Mouse (Mus musculus) embryonic facial prominence, embryonic 10.5 days (tissue): ENCODE data around the gene Akap13. TPM values are rescaled to one million over a fixed set of nuclear protein-coding genes. Genes with fewer than 3 reads are reported as not detected.

Experiments used
- DNase-seq: peaks from one replicate; pipeline ENCODE4 v3.0.0-alpha.2; 2017; ENCODE audit warnings: low spot score
- H3K27ac ChIP-seq: fragments of 300-500 bp; sonication (generic); replicated peaks from 2 replicates; pipeline ENCODE4 v1.5.1; 2016; ENCODE audit warnings: mild to moderate bottlenecking
- H3K27me3 ChIP-seq: fragments of 300-500 bp; sonication (generic); replicated peaks from 2 replicates; pipeline ENCODE4 v1.6.1; 2016; ENCODE audit warnings: low read depth, mild to moderate bottlenecking; ENCODE audit not compliant: poor library complexity, severe bottlenecking
- H3K36me3 ChIP-seq: fragments of 300-500 bp; sonication (generic); replicated peaks from 2 replicates; pipeline ENCODE4 v1.6.1; 2016; ENCODE audit warnings: mild to moderate bottlenecking, moderate library complexity
- H3K4me1 ChIP-seq: fragments of 300-500 bp; sonication (generic); 2 replicates; pipeline ENCODE4 v1.6.1; 2016
- H3K4me3 ChIP-seq: fragments of 300-500 bp; sonication (generic); 2 replicates; pipeline ENCODE4 v1.5.1; 2016; ENCODE audit warnings: mild to moderate bottlenecking, moderate library complexity
- H3K9me3 ChIP-seq: fragments of 300-500 bp; sonication (generic); 2 replicates; pipeline ENCODE4 v1.6.1; 2016; ENCODE audit warnings: mild to moderate bottlenecking
- WGBS: fragments of 180-500 bp; shearing (Covaris S2); methylation state at CpG from one replicate; pipeline ENCODE4 v1.1.7; 2016; 5-methylcytosine and 5-hydroxymethylcytosine counted together
- polyA plus RNA-seq: library from polyadenylated mRNA; unstranded; fragments of >200 nt; fragmentation: Nextera tagmentation; extraction: Ambion mirVana; gene quantifications from 2 replicates; pipeline ENCODE4 v1.2.1, GENCODE M21; 2016

The Akap13 gene
- polyA plus RNA-seq, 1 experiment from 2014 or later, result 37.6 TPM

- Histone ChIP-seq H3K4me1 (peaks cover 18% of the 10 kb centered on the region), H3K9me3 (no peaks in the 10 kb centered on the region), H3K36me3 (peaks cover 25% of the 10 kb centered on the region), H3K27me3 (no peaks in the 10 kb centered on the region), H3K27ac (no peak overlapping the region), H3K4me3 (no peak overlapping the region)
- WGBS, result 89% methylated on average over 6 of the region's 6 CpGs
- DNase-seq, result no peak
Measured at GRCm38 (mm10) chr7:75577353-75577752, 122.0 kb downstream of the Akap13 start.

GRCm38 (mm10) chr7:75578647-75579046 is 123.3 kb downstream of the Akap13 start:
- peaks cover 29% of the 10 kb centered on the region for H3K36me3 ChIP-seq
- no peaks in the 10 kb centered on the region for H3K27me3 ChIP-seq
- DNase-seq, result no peak
- H3K4me1 ChIP-seq, result peaks cover 18% of the 10 kb centered on the region
- 89% methylated on average over 4 of the region's 4 CpGs for WGBS
- no peak overlapping the region for H3K27ac ChIP-seq
- no peaks in the 10 kb centered on the region for H3K9me3 ChIP-seq
- no peak overlapping the region for H3K4me3 ChIP-seq

- peaks cover 37% of the 10 kb centered on the region for H3K36me3 ChIP-seq
- 90% methylated on average over 4 of the region's 4 CpGs for WGBS
- no peaks in the 10 kb centered on the region for H3K9me3 ChIP-seq
- H3K4me1 ChIP-seq, result peaks cover 14% of the 10 kb centered on the region
- H3K4me3 ChIP-seq, result no peak overlapping the region
- DNase-seq, result no peak
- no peaks in the 10 kb centered on the region for H3K27me3 ChIP-seq
- no peak overlapping the region for H3K27ac ChIP-seq
Measured at GRCm38 (mm10) chr7:75582091-75582490, 126.8 kb downstream of the Akap13 start.

DNA sequence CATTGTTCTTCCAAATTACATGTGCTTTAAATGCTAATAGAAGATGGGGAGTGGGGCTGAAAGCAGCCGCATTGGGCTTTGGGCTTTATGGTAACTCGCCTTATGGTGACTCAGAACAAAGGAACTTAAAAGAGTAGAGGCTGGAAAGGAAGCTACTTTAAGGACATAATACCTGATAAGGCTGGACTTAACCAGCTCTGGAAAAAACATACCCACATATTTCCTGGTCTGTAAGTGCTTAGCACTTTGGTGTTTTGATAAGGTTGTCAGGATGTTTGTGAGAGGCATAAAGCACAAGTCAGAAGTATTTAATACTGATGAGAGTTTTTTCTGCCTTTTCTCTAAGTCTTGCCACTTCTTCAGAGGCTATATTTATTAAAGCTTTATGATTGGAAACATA is 128.8 kb downstream of the Akap13 start:
- no peaks in the 10 kb centered on the region for H3K27me3 ChIP-seq
- H3K4me1 ChIP-seq, result peaks cover 14% of the 10 kb centered on the region
- no peak overlapping the region for H3K4me3 ChIP-seq
- WGBS, result 85% methylated on average over 2 of the region's 2 CpGs
- H3K9me3 ChIP-seq, result no peaks in the 10 kb centered on the region
- no peak overlapping the region for H3K27ac ChIP-seq
- peaks cover 53% of the 10 kb centered on the region for H3K36me3 ChIP-seq
- DNase-seq, result no peak

- peak overlapping the region; percentile 57 for H3K27ac ChIP-seq
- no peaks in the 10 kb centered on the region for H3K27me3 ChIP-seq
- H3K4me3 ChIP-seq, result no peak overlapping the region
- peaks cover 14% of the 10 kb centered on the region for H3K4me1 ChIP-seq
- no peaks in the 10 kb centered on the region for H3K9me3 ChIP-seq
- H3K36me3 ChIP-seq, result peaks cover 50% of the 10 kb centered on the region
- 72% methylated on average over 6 of the region's 6 CpGs for WGBS
- DNase-seq, result no peak
Measured at GRCm38 (mm10) chr7:75585409-75585808, 130.1 kb downstream of the Akap13 start.

DNA sequence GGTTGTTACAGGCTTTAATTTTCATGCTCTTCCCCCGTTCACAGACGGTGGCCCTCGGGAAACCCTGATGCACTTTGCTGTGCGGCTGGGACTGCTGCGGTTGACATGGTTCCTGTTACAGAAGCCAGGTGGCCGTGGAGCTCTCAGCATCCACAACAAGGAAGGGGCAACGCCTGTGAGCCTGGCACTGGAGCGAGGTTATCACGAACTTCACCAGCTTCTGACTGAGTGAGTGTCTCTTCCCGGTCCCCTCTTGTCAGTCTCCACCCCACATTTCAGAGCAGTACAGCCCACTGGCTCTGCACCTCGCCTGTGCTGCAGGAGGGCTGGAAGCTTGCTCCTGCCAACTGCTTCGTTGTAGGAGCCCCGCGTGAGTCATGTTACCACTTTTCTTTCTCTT is 130.8 kb downstream of the Akap13 start:
- peak; percentile 27 for DNase-seq
- WGBS, result 74% methylated on average over 14 of the region's 14 CpGs
- Histone ChIP-seq H3K27ac (peak overlapping the region; percentile 14), H3K4me1 (peaks cover 14% of the 10 kb centered on the region), H3K36me3 (peaks cover 47% of the 10 kb centered on the region), H3K9me3 (no peaks in the 10 kb centered on the region), H3K27me3 (no peaks in the 10 kb centered on the region), H3K4me3 (no peak overlapping the region)

DNA sequence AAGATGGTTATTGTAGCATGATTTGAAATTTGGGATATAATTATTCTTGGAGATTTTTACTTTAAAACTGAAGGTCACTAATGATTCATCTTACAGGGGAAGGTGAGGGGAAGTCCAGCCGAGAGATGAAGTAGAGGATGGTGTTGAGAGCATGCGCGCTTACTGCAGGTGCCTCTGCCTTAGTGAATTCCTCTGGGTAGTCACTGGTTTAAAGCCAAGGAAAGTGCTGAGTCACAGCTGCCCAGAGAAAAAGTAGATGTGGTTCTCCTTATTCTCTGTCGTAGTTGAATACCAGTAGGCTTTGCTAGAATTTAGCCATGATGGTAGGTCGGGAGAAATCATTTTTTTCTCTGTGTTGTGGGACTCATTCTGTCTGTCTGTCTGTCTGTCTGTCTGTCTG is 132.4 kb downstream of the Akap13 start:
- WGBS, result 92% methylated on average over 5 of the region's 5 CpGs
- DNase-seq, result no peak
- Histone ChIP-seq H3K9me3 (no peaks in the 10 kb centered on the region), H3K36me3 (peaks cover 40% of the 10 kb centered on the region), H3K27me3 (no peaks in the 10 kb centered on the region), H3K27ac (no peak overlapping the region), H3K4me3 (no peak overlapping the region), H3K4me1 (peaks cover 14% of the 10 kb centered on the region)

DNA sequence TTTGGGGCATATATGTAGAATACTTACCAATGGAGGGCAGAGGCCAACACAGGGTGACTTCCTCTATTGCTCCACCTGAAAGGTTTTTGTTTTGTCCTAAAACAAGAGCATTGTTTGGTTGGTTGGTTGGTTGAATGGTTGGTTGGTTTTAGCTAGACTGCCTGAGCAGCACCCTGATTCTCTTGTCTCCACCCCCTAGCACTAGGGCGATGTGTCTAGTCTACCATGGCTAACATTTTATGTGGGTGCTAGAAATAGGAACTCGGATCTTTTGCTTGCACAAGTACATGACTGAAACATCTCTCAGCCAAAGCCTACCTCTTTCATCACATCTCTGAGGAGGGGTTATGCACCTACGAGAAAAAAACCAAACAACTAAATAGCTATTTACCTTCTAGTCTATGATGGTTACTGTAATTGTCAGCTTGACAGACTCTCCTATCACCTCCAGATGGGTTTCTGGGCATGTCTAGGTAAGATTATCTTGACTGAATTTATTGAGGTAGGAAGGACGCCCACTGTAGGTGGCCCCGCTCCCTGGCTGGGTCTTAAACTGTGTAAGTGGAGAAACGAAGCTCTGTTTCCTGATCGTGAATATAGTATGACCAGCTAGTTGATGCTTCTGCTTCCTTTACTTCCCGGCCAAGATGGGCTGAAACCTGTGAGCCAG is 134.1 kb downstream of the Akap13 start:
- Histone ChIP-seq H3K4me1 (peaks cover 14% of the 10 kb centered on the region), H3K9me3 (no peaks in the 10 kb centered on the region), H3K36me3 (peaks cover 37% of the 10 kb centered on the region), H3K4me3 (no peak overlapping the region), H3K27me3 (no peaks in the 10 kb centered on the region), H3K27ac (no peak overlapping the region)
- no peak for DNase-seq
- WGBS, result 93% methylated on average over 8 of the region's 8 CpGs

DNA sequence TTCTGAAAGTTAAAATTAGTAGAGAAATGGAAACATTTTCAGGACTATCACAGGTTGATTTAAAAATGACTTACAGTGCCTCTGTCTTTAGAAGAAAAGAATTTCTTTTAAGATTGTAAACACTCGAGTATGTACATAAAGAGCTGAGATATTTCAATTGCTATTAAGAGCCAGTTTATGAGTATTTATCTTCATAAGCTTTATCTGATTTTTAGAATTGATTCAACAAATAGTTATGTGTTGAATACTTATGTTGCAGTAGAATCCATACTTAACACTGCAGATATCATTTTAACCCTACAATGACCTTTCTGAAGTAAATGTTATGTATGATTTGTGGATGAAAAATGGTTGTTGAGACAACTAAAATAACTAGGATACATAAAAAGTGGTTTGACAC is 136.6 kb downstream of the Akap13 start:
- H3K27me3 ChIP-seq, result no peaks in the 10 kb centered on the region

DNA sequence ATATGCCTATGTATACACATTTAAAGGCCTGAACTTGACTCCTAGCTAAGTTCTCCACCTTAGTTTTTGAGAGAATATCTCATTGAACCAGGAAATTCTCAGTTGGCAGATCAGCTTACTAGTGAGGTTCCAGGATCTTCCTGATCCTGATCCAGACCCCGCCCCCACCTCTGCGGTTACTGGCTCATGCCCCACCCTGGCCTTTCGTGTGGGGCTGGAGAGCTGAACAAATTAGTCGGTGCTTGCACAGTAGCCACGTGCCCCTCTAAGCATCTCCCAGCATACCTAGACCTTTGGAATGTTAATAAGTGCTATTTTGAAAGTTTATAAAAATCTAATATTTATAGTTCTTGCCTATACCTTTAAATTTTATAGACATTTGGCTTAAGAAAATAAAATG is 139.5 kb downstream of the Akap13 start:
- Histone ChIP-seq H3K4me1 (0 out of 2 replicates have a peak, but pooled peaks cover 5% of the 10 kb centered on the region), H3K27ac (no peak overlapping the region), H3K36me3 (peaks cover 8% of the 10 kb centered on the region; the same call in 1 of the 2 replicates), H3K9me3 (no peaks in the 10 kb centered on the region), H3K4me3 (no peak overlapping the region), H3K27me3 (no peaks in the 10 kb centered on the region)
- WGBS, result 69% methylated on average over 5 of the region's 5 CpGs
- DNase-seq, result no peak

More for the DNA sequence above, 136.6 kb downstream of the Akap13 start:
- no peak overlapping the region for H3K27ac ChIP-seq
- peaks cover 31% of the 10 kb centered on the region for H3K36me3 ChIP-seq
- no peak for DNase-seq
- 86% methylated on average over 1 of the region's 1 CpGs for WGBS
- no peaks in the 10 kb centered on the region for H3K9me3 ChIP-seq
- H3K4me3 ChIP-seq, result no peak overlapping the region
- 0 out of 2 replicates have a peak, but pooled peaks cover 5% of the 10 kb centered on the region for H3K4me1 ChIP-seq

DNA sequence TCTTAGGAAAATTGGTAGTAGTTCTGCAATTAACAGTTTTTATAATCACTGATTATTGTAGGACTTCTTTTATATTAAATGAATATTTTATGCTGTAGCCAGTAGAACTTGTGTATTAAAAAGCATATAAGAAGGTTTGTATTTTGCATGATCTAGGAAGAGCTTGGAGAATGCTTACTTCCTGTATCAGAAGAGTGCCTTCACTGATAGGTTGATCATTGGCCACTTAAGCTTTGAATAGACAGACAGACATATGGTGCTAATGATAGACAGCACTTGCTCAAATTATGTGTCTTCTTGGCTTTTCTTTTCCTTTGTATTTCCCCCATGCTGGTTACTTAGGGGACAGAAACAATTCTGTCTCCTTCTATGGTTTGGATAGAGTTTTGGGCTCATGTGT is 139.9 kb downstream of the Akap13 start:
- Histone ChIP-seq H3K9me3 (no peaks in the 10 kb centered on the region), H3K27ac (no peak overlapping the region), H3K4me1 (0 out of 2 replicates have a peak, but pooled peaks cover 5% of the 10 kb centered on the region), H3K4me3 (no peak overlapping the region), H3K27me3 (no peaks in the 10 kb centered on the region), H3K36me3 (peaks cover 8% of the 10 kb centered on the region; the same call in 1 of the 2 replicates)
- no peak for DNase-seq

DNA sequence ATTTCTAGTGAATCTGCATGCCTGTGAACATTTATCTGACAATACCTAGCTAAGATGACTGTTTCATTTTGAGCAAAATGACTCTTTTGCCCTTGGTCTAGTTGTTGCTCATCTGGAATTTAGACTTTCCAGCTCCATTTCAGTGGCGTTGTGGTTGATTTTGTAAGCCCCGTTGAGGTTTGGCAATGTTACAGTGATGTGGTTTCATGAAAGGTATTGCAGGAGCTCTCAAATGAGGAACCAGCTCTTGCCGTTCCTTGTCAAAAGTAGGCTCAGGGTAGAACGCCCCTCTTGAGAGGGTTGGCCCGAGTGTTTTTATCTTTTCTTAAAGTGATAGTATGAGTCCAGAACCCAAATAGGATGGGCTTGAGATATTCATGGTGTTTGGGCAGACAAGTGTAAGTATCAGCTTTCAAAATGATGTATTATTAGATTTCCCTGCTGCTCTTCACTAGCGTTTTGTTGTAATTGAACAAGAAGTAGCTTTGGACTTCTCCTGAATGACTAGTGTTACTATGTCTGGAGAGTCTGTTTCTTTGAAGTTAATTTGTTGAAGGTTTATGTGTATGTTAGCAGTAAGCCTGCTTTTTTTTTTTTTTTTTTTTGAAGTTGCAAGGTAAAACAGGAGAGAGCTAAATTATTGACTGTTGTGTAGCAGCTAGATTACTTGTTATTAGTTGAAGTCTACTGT is 140.9 kb downstream of the Akap13 start:
- H3K4me3 ChIP-seq, result no peak overlapping the region
- DNase-seq, result no peak
- H3K4me1 ChIP-seq, result 0 out of 2 replicates have a peak, but pooled peaks cover 5% of the 10 kb centered on the region
- WGBS, result 85% methylated on average over 6 of the region's 6 CpGs
- no peaks in the 10 kb centered on the region for H3K9me3 ChIP-seq
- no peaks in the 10 kb centered on the region for H3K27me3 ChIP-seq
- H3K36me3 ChIP-seq, result peaks cover 3% of the 10 kb centered on the region; the same call in 1 of the 2 replicates
- H3K27ac ChIP-seq, result no peak overlapping the region

GRCm38 (mm10) chr7:75597840-75598239 is 142.5 kb downstream of the Akap13 start:
- Histone ChIP-seq H3K4me3 (no peak overlapping the region), H3K27me3 (no peaks in the 10 kb centered on the region), H3K27ac (no peak overlapping the region), H3K4me1 (0 out of 2 replicates have a peak, but pooled peaks cover 5% of the 10 kb centered on the region), H3K9me3 (no peaks in the 10 kb centered on the region), H3K36me3 (peaks cover 3% of the 10 kb centered on the region; the same call in 1 of the 2 replicates)
- 86% methylated on average over 2 of the region's 2 CpGs for whole genome bisulfite sequencing
- no peak for DNase-seq
